Mouse (Mus musculus) hindbrain, postnatal 0 days (tissue): ENCODE data around the gene Sdhc. TPM values are rescaled to one million over a fixed set of nuclear protein-coding genes. Genes with fewer than 3 reads are reported as not detected.
"Not testable (repeated sequence)": the region's sequence is repeated elsewhere in the genome, so short reads cannot be mapped to it uniquely, and the experiment has no call there.

Experiments
- ATAC-seq: fragments of 200-750 bp; cut with Nextera tagmentation; 2 replicates; pipeline ENCODE4 v1.8.0; 2017; ENCODE audit warnings: mild to moderate bottlenecking, moderate TSS enrichment, moderate library complexity
- DNase-seq: peaks from one replicate; pipeline ENCODE4 v3.0.0-alpha.2; 2015; ENCODE audit warnings: low spot score
- H3K27ac ChIP-seq: fragments of 300-500 bp; sonication (generic); 2 replicates; pipeline ENCODE4 v1.5.1; 2014; ENCODE audit warnings: mild to moderate bottlenecking
- H3K27me3 ChIP-seq: fragments of 300-500 bp; sonication (generic); 2 replicates; pipeline ENCODE4 v1.6.1; 2014; ENCODE audit warnings: low read length, mixed read lengths; ENCODE audit not compliant: insufficient read depth
- H3K36me3 ChIP-seq: fragments of 300-500 bp; sonication (generic); 2 replicates; pipeline ENCODE4 v1.6.1; 2014; ENCODE audit warnings: low read length, mixed read lengths; ENCODE audit not compliant: insufficient read depth
- H3K4me1 ChIP-seq: fragments of 300-500 bp; sonication (generic); 2 replicates; pipeline ENCODE4 v1.6.1; 2014; ENCODE audit warnings: antibody characterized with exemption, low read length, mixed read lengths; ENCODE audit not compliant: insufficient read depth
- H3K4me2 ChIP-seq: fragments of 300-500 bp; sonication (generic); 2 replicates; pipeline ENCODE4 v1.6.1; 2014; ENCODE audit warnings: low read depth, mild to moderate bottlenecking, low read length, moderate library complexity, mixed read lengths
- H3K4me3 ChIP-seq: fragments of 300-500 bp; sonication (generic); 2 replicates; pipeline ENCODE4 v1.5.1; 2014; ENCODE audit warnings: low read length
- H3K9ac ChIP-seq: fragments of 300-500 bp; sonication (generic); replicated peaks from 2 replicates; pipeline ENCODE4 v1.6.1; 2014; ENCODE audit warnings: mild to moderate bottlenecking, low read length, moderate library complexity, mixed read lengths
- H3K9me3 ChIP-seq: fragments of 300-500 bp; sonication (generic); 2 replicates; pipeline ENCODE4 v1.6.1; 2016; ENCODE audit warnings: low read length, mixed read lengths
- CTCF ChIP-seq: IDR thresholded peaks from 2 replicates; pipeline ENCODE4 v1.5.1; 2016; ENCODE audit warnings: antibody characterized with exemption, control low read depth, low read depth
- WGBS: fragments of 180-500 bp; shearing (Covaris S2); extraction: QIAGEN DNeasy Blood & Tissue Kit; methylation state at CpG from one replicate; pipeline ENCODE4 v1.1.7; 2014; 5-methylcytosine and 5-hydroxymethylcytosine counted together
- polyA plus RNA-seq: library from polyadenylated mRNA; unstranded; fragments of >200 nt; fragmentation: Nextera tagmentation; extraction: Ambion mirVana; gene quantifications from 2 replicates; pipeline ENCODE4 v1.2.1, GENCODE M21; 2015
- total RNA-seq: library from RNA; depleted of rRNA; stranded (reverse); fragments of >200 nt; gene quantifications from 2 replicates; pipeline ENCODE4 v1.2.3, GENCODE M21; 2014

The Sdhc gene
- total and polyA plus RNA-seq, 2 experiments from 2014 or later, result 227 to 320 TPM

DNA sequence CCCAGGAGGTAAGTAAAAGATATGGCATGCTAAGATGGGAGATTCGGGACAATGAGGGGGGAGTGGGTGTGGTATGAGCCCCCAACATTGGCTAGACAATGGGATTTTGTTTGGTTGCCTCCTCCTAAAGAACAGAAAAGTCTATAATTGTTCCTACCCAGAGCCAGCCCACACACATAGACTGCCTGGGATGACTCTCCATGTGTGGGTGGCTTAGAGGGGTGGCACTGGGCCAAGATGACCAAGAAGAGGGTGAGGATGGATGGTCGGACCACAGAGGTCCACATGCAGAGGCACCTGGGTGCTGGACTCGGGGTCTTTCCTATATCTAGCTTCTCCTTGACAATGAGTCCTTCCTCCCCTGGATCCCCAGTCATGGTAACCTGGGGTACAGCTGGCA, 6.2 kb upstream of the Sdhc start:
- no peak for DNase-seq
- H3K9me3 ChIP-seq, result no peaks in the 10 kb centered on the region
- TF ChIP-seq CTCF, result no peak
- no peaks in the 10 kb centered on the region for H3K4me1 ChIP-seq
- H3K4me2 ChIP-seq, result no peak overlapping the region
- WGBS, result 55% methylated on average over 3 of the region's 3 CpGs
- H3K9ac ChIP-seq, result no peak overlapping the region
- 0 out of 2 replicates have a peak, but pooled peaks cover 6% of the 10 kb centered on the region for H3K27me3 ChIP-seq
- H3K4me3 ChIP-seq, result no peak overlapping the region
- H3K36me3 ChIP-seq, result no peaks in the 10 kb centered on the region
- no peak for ATAC-seq
- no peak overlapping the region for H3K27ac ChIP-seq

DNA sequence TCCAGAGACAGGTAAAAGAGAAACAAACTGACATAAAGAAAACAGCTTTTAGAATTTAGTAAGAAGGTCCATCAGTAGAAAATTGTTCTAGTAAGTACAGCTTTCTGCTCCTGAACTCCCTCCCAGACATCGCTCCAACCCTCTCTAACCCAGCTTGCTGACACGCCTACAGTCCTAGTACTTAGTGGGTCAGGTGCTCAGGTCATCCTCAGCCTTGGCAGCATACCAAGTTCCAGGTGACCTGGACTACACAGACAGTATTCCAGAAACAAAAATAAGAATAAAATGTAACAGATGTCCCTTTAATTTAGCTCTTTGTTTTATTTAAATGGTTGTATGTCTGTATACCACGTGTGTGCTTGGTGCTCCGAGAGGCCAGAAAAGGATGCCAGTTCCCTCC, 1.6 kb upstream of the Sdhc start:
- no peaks in the 10 kb centered on the region for H3K36me3 ChIP-seq
- ATAC-seq (no peak), DNase-seq (no peak)
- TF ChIP-seq CTCF, result no peak
- no peak overlapping the region for H3K4me2 ChIP-seq
- no peak overlapping the region for H3K9ac ChIP-seq
- 82% methylated on average over 4 of the region's 4 CpGs for WGBS
- no peaks in the 10 kb centered on the region for H3K27me3 ChIP-seq
- no peak overlapping the region for H3K4me3 ChIP-seq
- H3K27ac ChIP-seq, result no peak overlapping the region
- no peaks in the 10 kb centered on the region for H3K9me3 ChIP-seq
- peaks cover 3% of the 10 kb centered on the region; the same call in 1 of the 2 replicates for H3K4me1 ChIP-seq

DNA sequence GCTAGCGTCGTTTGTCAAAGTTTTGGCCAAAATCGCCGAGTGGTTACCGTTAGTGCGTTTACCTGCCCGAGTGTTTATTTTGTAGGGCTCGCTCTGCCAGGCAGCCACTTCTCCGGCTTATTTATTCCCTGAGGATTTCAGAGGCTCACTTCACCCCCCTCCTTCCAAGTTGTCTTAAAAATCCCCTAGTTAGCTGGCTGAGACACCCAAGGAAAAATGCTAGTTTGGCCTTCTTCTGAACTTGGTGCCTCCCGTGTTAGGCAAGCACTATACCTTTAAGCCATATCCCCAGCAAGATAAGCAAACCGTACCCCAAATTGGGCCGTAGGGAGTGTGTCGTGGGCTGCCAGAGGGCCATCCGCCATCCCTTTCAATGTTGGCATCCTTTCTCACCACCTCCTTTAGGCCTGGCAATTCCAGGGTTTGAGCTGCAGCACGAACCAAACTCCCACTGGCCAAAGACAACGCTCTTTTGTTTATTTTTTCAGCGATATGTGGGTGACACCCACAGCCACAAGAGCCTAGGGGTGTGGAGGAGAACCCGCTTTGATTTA, 512 bp upstream of the Sdhc start:
- H3K4me3 ChIP-seq, result peak overlapping the region; percentile 89
- peak overlapping the region; percentile 89 for H3K9ac ChIP-seq
- WGBS, result 3% methylated on average over 18 of the region's 18 CpGs
- H3K27ac ChIP-seq, result peak overlapping the region; percentile 68
- peak; percentile 43 for DNase-seq
- H3K4me1 ChIP-seq, result peaks cover 3% of the 10 kb centered on the region; the same call in 1 of the 2 replicates
- peak; percentile 15; the same call in 1 of the 2 replicates for ATAC-seq
- H3K4me2 ChIP-seq, result peak overlapping the region; percentile 71
- no peak for TF ChIP-seq CTCF
- no peaks in the 10 kb centered on the region for H3K27me3 ChIP-seq
- H3K9me3 ChIP-seq, result no peaks in the 10 kb centered on the region
- no peaks in the 10 kb centered on the region for H3K36me3 ChIP-seq

DNA sequence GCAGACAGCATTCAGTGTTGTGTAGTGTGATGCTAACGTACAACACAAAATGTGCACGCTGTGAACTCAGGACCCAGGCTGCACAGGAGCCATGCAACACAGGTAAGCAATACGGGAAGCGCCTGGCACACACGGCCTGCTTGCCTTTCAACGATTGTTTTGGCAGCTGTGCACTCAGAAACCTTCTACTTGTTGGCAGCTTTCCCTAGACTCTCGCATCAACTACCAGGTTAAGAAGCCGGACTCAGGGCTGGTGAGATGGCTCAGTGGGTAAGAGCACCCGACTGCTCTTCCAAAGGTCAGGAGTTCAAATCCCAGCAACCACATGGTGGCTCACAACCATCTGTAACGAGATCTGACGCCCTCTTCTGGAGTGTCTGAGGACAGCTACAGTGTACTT, 7.4 kb downstream of the Sdhc start:
- ATAC-seq, H3K4me2 ChIP-seq, H3K4me3 ChIP-seq, H3K9me3 ChIP-seq, DNase-seq, H3K4me1 ChIP-seq, H3K27me3 ChIP-seq, H3K9ac ChIP-seq, H3K27ac ChIP-seq: not testable (repeated sequence)
- WGBS, result 77% methylated on average over 9 of the region's 11 CpGs
- peaks cover 30% of the 10 kb centered on the region for H3K36me3 ChIP-seq

DNA sequence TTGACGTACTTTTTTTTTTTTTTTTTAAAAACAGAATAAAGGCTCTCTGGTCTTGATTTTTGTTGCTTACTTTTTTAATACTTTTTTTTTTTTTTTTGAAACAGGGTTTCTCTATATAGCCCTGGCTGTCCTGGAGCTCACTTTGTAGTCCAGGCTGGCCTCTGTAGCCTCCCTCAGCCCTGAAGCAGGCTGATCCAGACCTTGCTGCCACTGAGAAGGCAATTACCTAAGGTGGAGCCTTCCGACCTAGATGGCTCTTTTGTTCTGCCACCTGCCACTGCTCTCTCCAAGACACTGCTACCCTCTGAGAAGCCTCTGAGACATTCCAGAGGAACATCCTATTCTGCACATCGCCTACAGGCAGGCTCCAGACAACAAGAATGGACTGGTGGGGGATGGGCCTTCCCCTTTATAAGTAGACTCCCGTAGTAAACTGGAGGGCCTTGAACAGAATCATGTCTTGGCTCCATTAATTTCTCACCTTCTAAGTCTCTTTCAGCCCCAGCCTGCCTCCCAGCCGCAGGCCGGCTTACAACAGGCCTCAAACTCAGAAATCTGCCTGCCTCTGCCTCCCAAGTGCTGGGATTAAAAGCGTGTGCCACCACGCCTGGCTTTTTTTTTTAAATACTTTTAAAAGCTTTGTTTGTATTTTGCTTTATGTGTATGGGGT, 12.8 kb downstream of the Sdhc start:
- not testable (repeated sequence) for H3K27me3 ChIP-seq, DNase-seq, H3K27ac ChIP-seq, H3K4me3 ChIP-seq, ATAC-seq, H3K4me2 ChIP-seq, H3K9ac ChIP-seq, H3K4me1 ChIP-seq, H3K9me3 ChIP-seq
- peaks cover 46% of the 10 kb centered on the region for H3K36me3 ChIP-seq
- WGBS, result 86% methylated on average over 8 of the region's 8 CpGs

DNA sequence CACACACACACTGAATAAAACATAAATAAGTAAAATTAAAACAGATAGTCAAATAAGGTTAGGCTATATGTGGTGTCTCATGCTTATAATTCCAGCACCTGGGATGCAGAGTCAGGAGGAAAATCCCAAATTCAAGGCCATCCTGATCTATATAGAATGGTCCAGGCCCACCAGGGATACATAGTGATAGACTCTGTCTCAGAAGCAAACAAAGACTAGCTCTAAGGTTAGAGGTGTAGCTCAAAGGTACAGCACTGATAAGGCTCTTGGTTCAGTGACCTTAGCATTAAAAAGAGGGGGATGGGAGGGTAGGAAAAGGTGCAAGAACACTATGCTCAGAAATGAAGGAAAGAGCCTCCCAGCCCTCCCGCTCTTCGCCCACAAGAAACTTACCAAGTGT, 14.8 kb downstream of the Sdhc start:
- no peaks in the 10 kb centered on the region for H3K27me3 ChIP-seq
- no peak overlapping the region for H3K27ac ChIP-seq
- DNase-seq (no peak), ATAC-seq (no peak)
- no peak overlapping the region for H3K4me2 ChIP-seq
- no peak overlapping the region for H3K9ac ChIP-seq
- peaks cover 38% of the 10 kb centered on the region for H3K36me3 ChIP-seq
- no peaks in the 10 kb centered on the region for H3K9me3 ChIP-seq
- 98% methylated on average over 2 of the region's 2 CpGs for WGBS
- TF ChIP-seq CTCF, result no peak
- no peaks in the 10 kb centered on the region for H3K4me1 ChIP-seq
- no peak overlapping the region for H3K4me3 ChIP-seq

DNA sequence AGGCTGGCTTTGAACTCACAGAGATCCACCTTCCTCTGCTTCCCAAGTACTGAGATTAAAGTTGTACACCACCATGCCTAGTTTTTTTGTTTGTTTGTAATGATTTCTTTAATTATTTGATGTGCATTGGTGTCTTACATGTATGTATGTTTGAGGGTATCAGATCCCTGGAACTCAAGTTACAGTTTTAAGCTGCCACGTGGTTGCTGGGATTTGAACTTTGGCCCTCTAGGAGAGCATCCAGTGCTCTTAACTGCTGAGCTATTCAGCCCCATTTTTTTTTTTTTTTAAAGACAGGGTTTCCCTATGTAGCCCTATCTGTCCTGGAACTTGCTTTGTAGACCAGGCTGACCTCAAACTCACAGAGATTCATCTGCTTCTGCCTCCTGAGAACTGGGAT, 19.4 kb downstream of the Sdhc start:
- 78% methylated on average over 1 of the region's 1 CpGs for WGBS
- TF ChIP-seq CTCF, result no peak
- Histone ChIP-seq H3K36me3 (peaks cover 42% of the 10 kb centered on the region), H3K4me2 (no peak overlapping the region), H3K4me1 (no peaks in the 10 kb centered on the region), H3K27ac (no peak overlapping the region), H3K9ac (no peak overlapping the region), H3K4me3 (no peak overlapping the region), H3K9me3 (no peaks in the 10 kb centered on the region), H3K27me3 (no peaks in the 10 kb centered on the region)
- DNase-seq, result no peak
- no peak for ATAC-seq
